Mouse (Mus musculus) monocyte, adult 5-6 weeks (primary cell): ENCODE measurements around the gene Sin3a. TPM values are rescaled to one million over a fixed set of nuclear protein-coding genes. Genes with fewer than 3 reads are reported as not detected.

Source experiments
- ATAC-seq: fragments of 153-309, 156-312 bp; replicated peaks from 2 replicates; pipeline ENCODE4 v1.8.0; 2017; ENCODE audit warnings: mild to moderate bottlenecking; ENCODE audit not compliant: low TSS enrichment, insufficient number of reproducible peaks, severe bottlenecking, poor library complexity, low FRiP score
- total RNA-seq: library from RNA; stranded (forward); fragments of 200-1000, 200-491, 200-594 nt; gene quantifications from 3 replicates; pipeline ENCODE4 v1.2.3, GENCODE M21; 2017

The Sin3a gene
- total RNA-seq: 50.1 to 115 TPM (median 90.9 TPM) in 3 replicates

DNA sequence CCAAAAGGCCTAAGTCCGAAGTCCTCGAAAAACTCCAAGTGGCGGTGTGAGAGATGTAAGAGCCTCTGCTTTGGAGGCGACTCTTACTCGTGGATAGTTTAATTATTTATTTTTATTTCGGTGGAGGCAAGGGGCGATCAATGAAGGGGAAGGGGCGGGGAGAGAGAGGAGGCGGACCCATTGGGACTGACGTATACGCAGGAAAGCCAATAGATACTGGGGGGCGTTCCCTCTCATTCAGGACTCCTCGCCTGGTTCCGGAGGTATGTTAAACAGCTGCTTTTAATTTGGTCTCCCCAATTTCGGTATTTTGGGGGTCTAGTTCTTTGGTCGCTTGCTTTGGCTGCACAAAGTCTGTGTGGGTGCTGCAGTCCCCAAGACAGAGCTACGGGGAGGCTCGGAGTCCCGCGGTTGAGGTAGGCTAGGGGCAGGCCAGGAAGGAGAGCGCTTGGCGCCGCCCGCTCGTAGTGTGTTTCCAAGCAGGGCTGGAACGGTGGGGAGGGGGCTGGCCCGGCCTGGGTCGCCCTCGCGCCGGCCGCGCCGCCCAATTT is at the start of gene Sin3a:
Gene Sin3a (plus strand): TSS at position 240 of the 551 bp plus-strand sequence.
- no peak for ATAC-seq

DNA sequence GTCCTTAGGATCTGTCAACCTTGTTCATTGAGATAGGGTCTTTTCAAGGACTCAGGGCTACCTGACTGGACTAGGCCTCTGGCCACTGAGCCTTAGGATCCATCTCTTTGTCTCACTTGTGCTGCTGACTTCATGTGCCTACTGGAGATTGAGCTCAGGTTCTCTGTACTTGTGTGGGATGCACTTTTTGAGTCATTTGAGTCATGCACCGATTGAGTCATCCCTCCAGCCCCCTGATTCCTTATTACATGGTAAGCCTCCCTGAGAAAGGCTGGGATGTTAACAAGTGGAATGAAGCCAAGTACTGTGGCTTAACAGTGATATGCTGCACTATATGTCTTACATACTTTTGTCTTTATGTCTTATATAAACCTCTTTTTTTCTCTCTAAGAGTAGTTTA is 40.1 kb upstream of the Sin3a start:
- no peak for ATAC-seq

DNA sequence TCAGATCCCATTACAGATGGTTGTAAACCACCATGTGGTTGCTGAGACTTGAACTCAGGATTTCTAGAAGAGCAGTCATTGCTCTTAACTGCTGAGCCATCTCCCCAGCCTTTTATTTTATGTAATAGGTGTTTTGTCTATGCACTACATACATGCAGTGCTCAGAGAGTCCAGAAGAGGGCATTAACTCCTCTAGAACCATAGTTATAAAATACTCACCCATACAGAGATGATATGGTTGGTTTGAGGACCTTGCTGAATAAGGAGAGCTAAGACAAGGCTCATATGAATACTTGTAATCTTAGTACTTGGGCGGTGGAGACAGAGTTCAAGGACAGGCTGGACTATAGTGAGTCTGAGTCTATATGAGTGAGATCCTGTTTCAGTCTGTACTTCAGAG is 15.6 kb upstream of the Sin3a start:
- ATAC-seq: peak; percentile 83

DNA sequence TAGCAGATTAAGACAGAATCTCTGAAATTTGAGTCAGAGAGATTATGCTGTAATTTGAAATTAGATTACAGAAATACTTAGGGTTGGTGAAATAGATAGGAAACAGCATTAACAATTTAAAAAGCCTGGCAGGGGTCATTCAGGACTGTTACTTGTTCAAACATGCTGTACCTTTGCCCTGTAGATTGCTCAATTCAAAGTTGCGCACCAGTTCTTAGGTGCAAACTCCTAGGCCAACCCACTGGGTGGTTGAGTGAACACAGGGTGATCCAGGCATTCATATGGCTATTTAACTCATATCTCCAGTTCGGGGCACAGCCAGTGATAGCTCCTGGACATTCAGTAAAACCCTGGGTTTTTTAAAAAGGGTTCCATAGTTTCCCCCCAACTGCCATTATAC is 7.7 kb upstream of the Sin3a start:
- no peak for ATAC-seq

DNA sequence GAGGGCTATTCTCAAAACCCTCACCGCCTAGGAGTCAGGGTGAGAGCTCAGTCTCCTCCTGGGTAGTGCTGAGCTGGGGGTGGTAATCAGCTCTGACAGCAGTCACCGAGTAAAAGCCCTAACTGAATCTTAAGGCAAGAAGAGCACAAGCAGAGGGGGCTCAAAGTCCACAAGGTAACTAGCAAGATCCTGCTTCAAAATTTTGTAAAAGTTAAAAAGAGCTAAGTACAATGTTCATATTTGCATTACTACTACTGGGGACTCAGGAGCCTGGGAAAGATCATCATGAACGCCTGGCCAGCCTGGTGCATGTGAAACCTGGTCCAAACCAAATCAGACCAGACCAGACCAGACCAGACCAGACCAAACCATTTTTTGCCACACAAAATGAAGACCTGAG is 3.6 kb upstream of the Sin3a start:
- ATAC-seq: no peak

DNA sequence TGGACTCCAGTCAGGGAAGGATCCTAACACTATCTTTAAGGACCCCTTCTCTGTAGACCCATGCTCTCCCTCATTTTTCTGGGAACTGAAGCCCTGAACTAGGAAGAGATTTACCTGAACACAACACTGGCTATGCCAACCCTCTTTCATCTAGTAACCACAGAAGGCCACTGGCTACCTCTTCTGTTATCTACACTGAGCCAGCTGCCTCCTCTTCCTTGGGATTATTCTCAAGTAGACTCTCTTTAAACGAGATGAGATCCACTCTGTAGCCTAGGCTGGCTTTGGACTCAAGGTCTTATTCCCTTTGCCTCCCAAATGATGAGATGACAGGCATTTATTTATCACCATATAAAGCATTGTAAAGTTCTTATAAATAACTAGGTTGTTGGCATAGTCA is 1.6 kb upstream of the Sin3a start:
- no peak for ATAC-seq

DNA sequence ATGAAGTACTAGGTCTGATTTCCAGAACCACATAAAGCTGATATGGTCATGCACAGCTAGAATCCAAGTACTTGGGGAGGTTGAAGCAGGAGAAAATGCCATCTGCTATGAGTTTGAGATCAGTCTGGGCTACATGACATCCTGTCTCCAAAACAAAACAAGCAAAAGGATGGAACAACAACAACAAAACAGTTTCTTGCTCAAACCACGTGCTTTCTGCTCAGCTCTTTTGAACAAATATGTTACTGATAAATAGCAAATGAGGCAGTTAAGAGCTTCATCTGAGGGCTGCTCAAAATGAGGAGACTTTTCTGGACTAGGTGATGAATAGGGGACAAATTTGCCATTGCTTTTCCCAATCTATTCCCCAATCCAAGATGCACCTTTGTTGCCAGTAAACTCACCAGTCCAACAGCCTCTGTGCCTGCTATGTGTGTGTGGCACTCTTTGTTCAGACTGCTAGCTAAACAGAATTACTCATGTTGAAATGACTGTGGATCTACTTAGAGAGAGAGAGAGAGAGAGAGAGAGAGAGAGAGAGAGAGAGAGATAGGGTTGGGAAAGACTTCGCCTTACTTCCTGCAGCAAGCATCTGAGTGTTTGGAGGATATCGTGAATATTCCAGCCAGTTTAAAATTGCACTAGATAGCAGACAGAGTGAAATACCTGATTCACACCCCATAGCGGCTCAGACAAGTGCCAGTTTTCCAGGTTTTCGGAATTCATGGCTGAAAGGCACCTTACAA is 867 bp upstream of the Sin3a start:
- no peak for ATAC-seq

DNA sequence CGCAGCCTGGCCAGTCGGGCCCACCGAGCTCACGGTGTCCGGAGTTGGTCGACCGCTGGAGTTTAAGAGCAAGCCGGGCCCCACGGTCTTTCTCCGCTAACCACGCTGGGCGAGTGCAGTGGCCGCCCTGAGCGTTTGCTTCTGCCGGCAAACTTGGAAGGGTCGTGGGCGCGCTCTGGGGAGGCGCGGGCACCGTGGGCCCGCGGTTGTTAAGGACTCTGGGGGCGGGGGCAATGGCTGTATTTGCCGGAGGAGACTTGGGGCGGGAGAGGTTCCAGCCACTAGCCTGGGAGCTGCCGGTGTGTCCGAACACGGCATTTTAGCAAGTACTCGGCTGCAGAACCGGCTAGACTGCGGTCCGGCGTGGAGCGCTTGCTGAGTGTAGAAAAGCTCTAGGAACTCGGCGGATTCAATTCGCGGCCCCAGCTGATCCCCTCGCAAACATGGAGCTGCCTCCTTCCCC is 717 bp downstream of the Sin3a start:
- ATAC-seq: no peak

DNA sequence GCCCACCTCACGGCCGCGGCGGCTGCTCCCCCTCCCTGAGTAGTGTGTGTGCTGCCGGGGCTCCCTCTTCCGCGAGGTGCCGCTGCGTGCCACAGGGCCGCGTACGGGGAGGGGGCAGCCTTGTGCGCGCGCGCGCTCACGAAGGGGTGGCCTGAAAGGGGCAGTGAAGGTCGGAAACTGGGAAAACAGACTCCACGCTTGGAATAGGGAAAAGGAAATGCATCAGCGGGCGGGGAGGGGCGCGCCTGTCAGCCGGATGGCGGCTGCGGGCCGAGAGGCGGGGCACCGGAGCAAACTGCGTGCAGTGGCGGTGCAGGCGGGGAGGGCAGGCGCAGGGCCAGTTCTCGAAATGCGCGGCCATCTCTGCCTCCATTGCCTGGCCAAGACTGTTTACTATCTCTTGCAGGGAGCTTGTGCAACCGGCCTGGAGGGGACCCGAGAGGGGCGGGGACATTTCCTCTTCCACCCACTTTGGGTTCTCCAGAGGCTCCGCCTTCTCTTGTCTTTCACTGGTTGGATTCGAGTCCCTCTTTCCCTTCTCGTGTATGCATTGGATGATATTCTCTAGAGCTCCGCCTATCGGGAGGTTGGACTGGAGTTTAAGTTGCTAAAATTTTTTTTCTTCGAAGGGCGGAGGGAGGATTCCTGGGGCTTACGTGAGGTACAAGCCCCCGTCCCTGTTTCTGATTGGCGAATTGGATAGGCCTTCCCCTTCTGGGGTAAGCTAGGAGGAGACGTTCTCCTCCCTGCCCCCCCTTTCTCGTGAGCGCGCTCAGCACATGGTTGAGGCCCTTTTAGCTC is 1.3 kb downstream of the Sin3a start:
- ATAC-seq: peak; percentile 47

DNA sequence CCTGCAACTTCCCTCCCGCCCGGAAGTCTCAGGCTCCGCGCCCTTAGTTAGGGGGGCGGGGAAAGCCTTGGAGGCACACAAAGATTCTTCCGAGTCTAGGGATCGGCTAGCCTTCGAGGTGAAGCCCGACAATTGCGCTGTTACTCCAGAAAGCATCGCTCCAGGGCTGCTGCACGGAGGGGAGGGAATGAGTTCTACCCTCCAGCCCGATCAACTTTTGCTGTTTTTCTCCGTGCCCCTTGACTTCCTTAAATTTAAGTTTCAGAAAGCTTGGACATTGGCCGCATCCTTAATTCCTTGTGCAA is 1.9 kb downstream of the Sin3a start:
- ATAC-seq: no peak

DNA sequence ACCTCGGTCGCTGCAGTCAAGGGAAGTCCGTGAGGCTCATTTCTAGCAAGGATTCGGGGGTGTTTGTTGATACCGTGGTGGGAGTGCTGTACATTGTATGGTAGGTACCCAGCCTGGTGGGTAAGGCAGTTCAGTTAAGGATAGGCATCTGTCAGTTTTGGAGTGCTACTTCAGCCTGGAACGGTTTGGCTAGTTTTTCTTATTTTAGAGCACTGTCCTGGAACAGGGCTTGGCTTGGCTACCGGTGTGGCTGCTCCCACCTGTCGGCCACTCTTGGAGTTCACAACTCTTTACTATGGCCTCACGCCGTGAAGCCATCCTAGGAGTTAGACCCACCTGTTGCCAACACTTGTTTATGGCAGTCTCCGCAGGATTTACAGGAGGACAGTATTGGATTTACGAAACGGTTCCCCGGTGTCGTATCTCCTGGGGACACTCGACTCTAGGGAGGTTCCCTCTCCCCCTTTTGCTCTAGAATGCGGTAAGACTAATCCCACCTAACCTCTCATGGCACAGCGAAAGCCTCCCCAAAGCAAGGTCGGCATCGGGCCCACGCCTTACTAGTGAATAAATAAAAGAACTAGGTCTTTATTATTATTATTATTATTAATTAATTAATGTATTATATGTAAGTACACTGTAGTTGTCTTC is 2.5 kb downstream of the Sin3a start:
- no peak for ATAC-seq

DNA sequence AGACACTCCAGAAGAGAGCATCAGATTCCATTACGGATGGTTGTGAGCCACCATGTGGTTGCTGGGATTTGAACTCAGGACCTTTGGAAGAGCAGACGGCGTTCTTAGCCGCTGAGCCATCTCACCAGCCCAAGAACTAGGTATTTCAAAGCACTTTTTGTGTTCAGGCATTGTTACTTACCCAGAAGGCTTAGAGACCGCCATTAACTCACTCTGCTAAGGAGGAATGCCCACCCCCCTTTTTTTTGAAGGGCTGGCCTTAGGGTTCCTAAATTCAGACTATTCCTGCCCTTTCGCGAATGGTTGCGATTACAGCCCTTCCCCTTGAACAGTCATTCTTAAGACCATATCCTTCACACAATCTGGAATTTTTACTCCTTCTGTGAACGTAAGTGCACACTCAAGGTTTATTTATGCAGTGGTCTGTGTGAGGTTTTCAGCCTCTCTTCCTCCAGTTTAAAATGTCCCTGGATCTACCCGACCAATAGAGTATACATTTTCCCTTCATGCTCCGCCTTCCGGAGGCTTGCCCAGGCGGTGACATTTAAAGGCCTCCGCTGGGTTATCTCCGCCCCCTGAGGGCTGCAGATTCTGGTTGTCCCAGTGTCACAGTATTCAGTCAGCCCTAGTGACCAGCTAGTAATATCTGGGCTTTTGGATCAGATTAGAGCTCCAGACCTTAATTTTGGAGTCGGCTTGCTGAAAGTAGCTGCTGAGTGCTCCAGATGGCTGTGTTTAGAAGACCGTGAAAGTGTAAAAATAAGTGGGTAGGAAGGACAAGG is 3.2 kb downstream of the Sin3a start:
- ATAC-seq: no peak

DNA sequence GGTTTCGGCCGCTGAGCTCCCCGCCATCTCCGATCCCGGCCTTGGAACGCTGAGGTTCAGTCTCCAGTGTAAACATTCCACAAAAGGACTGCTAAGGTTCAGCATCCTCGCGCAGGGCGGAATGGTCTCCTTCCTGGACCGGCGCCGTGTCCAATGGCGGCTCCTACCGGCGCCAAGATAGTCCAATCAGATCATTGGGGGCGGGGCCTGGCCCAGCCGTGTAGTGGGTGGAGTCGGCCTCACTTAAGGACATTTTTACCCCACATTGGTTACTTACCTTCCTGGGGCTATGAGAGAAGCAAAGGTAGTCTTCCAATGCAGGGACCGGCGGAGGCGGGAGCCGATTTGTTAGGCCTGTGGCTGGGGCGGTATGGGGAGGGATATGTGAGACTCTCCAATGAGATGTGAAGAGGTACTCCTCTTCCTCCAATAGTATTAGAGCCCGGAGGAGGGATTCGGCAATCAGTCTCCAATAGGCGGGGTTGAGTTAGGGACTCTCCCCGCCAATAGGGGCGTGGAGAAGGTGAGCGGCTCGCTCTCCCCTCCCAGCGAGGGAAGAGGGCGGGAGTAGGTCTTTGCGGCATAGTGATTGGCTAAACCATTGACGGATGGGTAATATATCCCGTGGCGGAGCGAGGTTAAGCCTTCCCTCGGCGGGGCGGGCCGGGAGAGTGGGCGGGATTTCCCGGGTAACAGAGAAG is 4.0 kb downstream of the Sin3a start:
- peak; percentile 69 for ATAC-seq

DNA sequence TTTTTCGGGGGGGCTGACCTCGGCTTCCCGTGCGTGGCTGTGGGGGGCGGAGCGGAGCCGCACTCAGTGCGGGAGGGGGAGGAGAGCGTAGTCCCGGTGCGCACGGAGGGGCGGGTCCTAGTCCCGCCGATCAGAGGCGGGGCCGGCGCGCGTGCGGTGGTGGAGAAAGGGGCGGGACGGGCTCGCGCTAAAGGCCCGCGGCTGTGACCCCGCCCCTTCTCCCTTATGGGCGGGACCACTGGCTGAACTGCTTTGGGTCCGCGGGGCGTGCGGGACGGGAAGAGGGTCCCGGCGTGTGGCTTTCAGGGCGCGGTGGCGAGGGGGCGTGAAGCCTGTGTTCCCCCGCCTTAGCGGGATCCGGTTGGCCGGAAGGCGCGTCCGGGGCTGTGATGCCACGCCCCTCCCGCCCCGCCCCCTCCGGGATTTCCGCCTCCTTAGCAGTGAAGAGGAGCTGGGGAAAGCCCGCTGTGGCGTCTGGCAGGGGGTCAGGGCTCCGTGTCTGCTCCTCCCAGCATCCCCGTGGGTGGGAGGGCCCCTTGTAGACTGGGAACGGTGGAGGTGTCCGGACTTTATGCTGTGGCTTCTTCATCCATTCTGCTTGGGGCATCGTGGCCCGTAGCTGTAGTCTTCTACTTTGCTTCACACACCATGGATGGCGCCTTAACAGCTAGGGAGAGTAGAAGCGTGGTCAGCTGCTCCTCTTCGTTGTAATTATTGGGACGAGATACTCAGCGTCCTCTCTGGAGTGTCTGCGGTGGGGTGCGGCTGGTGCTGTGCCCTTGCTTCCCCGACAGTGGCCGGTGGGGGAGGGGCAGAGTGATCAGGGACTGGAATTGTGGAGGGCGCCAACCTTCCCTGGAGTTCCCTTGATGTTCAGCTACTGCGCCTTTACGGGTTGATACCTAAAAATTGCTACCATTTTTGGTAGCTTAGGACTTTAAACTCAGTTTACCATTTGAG is 5.1 kb downstream of the Sin3a start:
- peak; percentile 3 for ATAC-seq

DNA sequence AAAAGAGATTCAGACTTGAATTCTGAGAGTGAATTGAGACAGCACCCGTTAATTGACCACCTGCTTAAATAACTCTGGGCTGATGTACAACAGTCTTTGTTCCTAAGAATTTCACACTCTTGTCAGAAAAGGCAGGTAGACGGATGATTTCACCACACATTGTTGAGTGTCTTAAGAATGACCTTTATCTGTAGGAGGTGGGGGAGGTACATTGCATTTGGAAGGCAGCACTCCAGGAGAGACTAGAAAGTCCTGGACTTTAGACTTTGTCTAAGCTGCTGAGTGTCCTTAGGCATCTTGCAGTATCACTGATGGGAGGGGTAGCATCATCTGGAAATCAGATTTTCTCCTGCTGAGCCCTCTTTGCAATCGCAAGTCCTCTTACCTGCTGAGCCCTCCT is 10.4 kb downstream of the Sin3a start:
- ATAC-seq: no peak

DNA sequence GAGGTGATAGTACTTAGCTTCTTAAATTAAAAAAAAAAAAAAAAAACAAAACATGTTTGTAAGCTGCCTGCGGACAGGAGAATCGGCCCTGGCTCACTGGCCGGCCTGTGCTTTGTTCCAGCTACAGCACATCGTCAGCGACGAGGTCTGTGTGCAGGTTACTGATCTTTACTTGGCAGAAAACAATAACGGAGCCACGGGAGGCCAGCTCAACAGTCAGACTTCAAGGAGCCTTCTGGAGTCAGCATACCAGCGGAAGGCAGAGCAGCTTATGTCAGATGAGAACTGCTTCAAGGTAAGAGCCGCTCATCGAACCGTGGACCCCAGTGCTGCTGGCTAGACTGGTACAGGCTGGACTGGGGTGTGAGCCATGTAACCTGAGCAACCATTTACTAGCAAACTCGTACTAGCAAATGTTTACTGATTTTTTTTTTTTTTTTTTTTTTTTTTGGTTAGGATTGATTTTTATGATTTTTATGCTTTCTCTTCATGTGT is 45.5 kb downstream of the Sin3a start:
- ATAC-seq: no peak

DNA sequence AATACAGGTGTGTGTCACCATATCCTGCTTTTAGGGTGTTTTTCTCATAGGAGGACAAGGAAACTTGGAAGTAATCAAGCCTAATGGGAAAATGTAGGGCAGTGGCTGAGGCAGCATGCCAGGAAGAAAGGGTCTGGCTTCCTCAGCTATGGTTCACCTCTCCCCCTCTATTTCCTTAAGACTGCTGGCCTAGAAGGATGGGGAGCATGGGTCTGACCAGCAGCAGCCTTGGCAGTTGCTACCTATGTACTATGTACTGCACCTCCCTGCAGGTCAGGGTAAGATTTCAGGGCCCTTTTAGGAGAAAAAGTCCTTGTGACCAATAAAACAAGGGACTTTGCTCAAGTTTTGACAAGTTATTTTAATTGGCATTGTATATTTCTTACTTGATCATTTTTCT is 57.8 kb downstream of the Sin3a start:
- no peak for ATAC-seq
